Mouse (Mus musculus) bone marrow, adult 2 months (tissue): Measurements from ENCODE around the gene Dock6.

Experiments
- CTCF ChIP-seq: fragments of 200-500 bp; IDR thresholded peaks from 2 replicates; pipeline ENCODE4 v1.5.1; 2011; ENCODE audit warnings: low read length, control low read depth; ENCODE audit not compliant: control insufficient read depth, insufficient read depth
- POLR2A ChIP-seq: fragments of 200-500 bp; IDR thresholded peaks from 2 replicates; pipeline ENCODE4 v1.6.1; 2011; ENCODE audit warnings: low read depth, mild to moderate bottlenecking, control low read depth, low read length, borderline replicate concordance; ENCODE audit not compliant: control insufficient read depth

DNA sequence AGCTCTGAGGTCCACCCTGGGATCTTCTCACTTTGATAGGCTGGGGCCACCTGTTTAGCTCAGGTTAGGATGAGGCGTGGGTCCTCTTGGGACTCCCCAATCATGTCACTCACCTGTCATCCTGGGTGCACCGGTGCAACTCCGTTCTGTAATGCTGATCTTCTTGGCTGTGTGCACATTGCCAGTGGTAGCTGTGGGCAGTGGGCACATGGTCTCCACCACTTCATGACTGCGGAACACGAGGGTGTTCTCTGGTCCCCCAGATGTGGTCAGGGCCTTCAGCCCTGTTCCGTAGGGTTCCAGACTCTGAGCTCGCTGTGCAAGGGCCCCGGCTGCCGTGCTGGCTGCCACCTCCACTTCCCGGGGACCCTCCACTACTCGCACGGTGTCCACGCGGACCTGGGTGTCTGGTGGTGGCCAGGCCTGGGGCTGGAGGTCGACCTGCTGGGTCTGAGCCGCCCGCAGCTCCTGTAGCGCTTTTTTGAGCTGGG is 58.0 kb downstream of the Dock6 start:
- TF ChIP-seq POLR2A (no peak), CTCF (no peak)
